8 mouse cellular contexts compared by ENCODE assay signal in genomic region chr10:61602283-61603033, GRCm38 (mm10). TPM values are rescaled to one million over a fixed set of nuclear protein-coding genes. Genes with fewer than 3 reads are reported as not detected.
DNase-seq lines count a peak whose midpoint lies in the region; ATAC-seq and TF ChIP-seq lines count a peak whose summit lies in the region.

No protein-coding gene starts in this region.

- H3K27me3 ChIP-seq in E14TG2a.4 (ENCODE audit: insufficient read depth, low read length): peaks cover 23% of the 10 kb centered on the region
- no peaks in the 10 kb centered on the region for H3K27me3 ChIP-seq in forebrain, embryonic 15.5 days
- H3K27me3 ChIP-seq in intestine, embryonic 15.5 days (replicated peaks): no peaks in the 10 kb centered on the region
- no peaks in the 10 kb centered on the region; the same call in none of the 2 replicates for H3K27me3 ChIP-seq in liver, embryonic 14.5 days (ENCODE audit: control insufficient read depth, insufficient read depth, low read length)

- peaks cover 25% of the 10 kb centered on the region for H3K4me1 ChIP-seq in E14TG2a.4 (replicated peaks; ENCODE audit: low read depth, low read length)
- H3K4me1 ChIP-seq in forebrain, embryonic 15.5 days: no peaks in the 10 kb centered on the region; the same call in 1 of the 2 replicates
- no peaks in the 10 kb centered on the region for H3K4me1 ChIP-seq in intestine, embryonic 15.5 days (replicated peaks)
- no peaks in the 10 kb centered on the region for H3K4me1 ChIP-seq in liver, embryonic 14.5 days (replicated peaks; ENCODE audit: control insufficient read depth in 2 of 2, insufficient read depth in 2 of 2, low read length in 1 of 2)

- no peak for TF ChIP-seq EP300 in liver, embryonic 14.5 days (IDR thresholded peaks at IDR 0.05; ENCODE audit: low read depth)

- DNase-seq in 3T3-L1 (ENCODE audit: low read depth, low spot score): peak; percentile 87
- DNase-seq in c-Kit-positive CD71-positive TER-119-negative erythroid progenitor cells, embryonic 14.5 days (ENCODE audit: low read depth): peak; percentile 77
- peak; percentile 45 to 58 (median 50) for DNase-seq in liver, embryonic 14.5 days (ENCODE audit: low read depth in 3 of 3, low spot score in 3 of 3)
- DNase-seq in neural tube, embryonic 10.5 days (ENCODE audit: extremely low spot score, low spot score): peak; percentile 70
- DNase-seq in urinary bladder, postnatal 36 days (ENCODE audit: low spot score in 2 of 2): peak; percentile 31 to 43

- ATAC-seq in forebrain, embryonic 15.5 days (replicated peaks): peak; percentile 71
- peak; percentile 71 for ATAC-seq in intestine, embryonic 15.5 days
- ATAC-seq in liver, embryonic 14.5 days (ENCODE audit: insufficient read depth): peak; percentile 68; the same call in 1 of the 2 replicates

- H3K9me3 ChIP-seq in E14TG2a.4 (ENCODE audit: low read length): no peaks in the 10 kb centered on the region
- no peaks in the 10 kb centered on the region for H3K9me3 ChIP-seq in forebrain, embryonic 15.5 days
- no peaks in the 10 kb centered on the region for H3K9me3 ChIP-seq in intestine, embryonic 15.5 days
- H3K9me3 ChIP-seq in liver, embryonic 14.5 days (ENCODE audit: control insufficient read depth, low read length): no peaks in the 10 kb centered on the region

- no peak overlapping the region for H3K9ac ChIP-seq in forebrain, embryonic 15.5 days (replicated peaks)
- no peak overlapping the region for H3K9ac ChIP-seq in intestine, embryonic 15.5 days
- no peak overlapping the region for H3K9ac ChIP-seq in liver, embryonic 14.5 days (replicated peaks)

- 16% methylated on average over 14 of the region's 14 CpGs for WGBS in forebrain, embryonic 15.5 days
- 11% methylated on average over 14 of the region's 14 CpGs for WGBS in intestine, embryonic 15.5 days
- WGBS in liver, embryonic 14.5 days (ENCODE audit: insufficient replicate concordance): 6% methylated on average over 14 of the region's 14 CpGs

- no peaks in the 10 kb centered on the region for H3K36me3 ChIP-seq in E14TG2a.4 (ENCODE audit: insufficient read depth, low read length)
- H3K36me3 ChIP-seq in forebrain, embryonic 15.5 days: no peaks in the 10 kb centered on the region
- H3K36me3 ChIP-seq in intestine, embryonic 15.5 days: no peaks in the 10 kb centered on the region
- H3K36me3 ChIP-seq in liver, embryonic 14.5 days (replicated peaks; ENCODE audit: control insufficient read depth, insufficient read depth, low read depth): no peaks in the 10 kb centered on the region

- no peak overlapping the region for H3K27ac ChIP-seq in forebrain, embryonic 15.5 days (replicated peaks)
- no peak overlapping the region for H3K27ac ChIP-seq in intestine, embryonic 15.5 days
- no peak overlapping the region for H3K27ac ChIP-seq in liver, embryonic 14.5 days

- peak; percentile 81 for TF ChIP-seq CTCF in E14TG2a.4 (conservative IDR thresholded peaks at IDR 0.05; ENCODE audit: low read length)
- peak; percentile 78 for TF ChIP-seq CTCF in liver, embryonic 14.5 days (IDR thresholded peaks at IDR 0.05; ENCODE audit: low read depth)

- no peak overlapping the region for H3K4me2 ChIP-seq in forebrain, embryonic 15.5 days (replicated peaks)
- peak overlapping the region; percentile 44 for H3K4me2 ChIP-seq in intestine, embryonic 15.5 days (replicated peaks)
- peak overlapping the region; percentile 59 for H3K4me2 ChIP-seq in liver, embryonic 14.5 days (ENCODE audit: low read depth)

- H3K4me3 ChIP-seq in E14TG2a.4 (replicated peaks; ENCODE audit: low read length): peak overlapping the region; percentile 79
- H3K4me3 ChIP-seq in forebrain, embryonic 15.5 days: no peak overlapping the region
- H3K4me3 ChIP-seq in intestine, embryonic 15.5 days (replicated peaks): no peak overlapping the region
- H3K4me3 ChIP-seq in liver, embryonic 14.5 days (ENCODE audit: insufficient read depth in 1 of 2, low read depth in 2 of 2, low read length in 2 of 2): peak overlapping the region; percentile 13 to 39; a peak in 3 of 4 replicates

RNA-seq across cellular contexts. Expression of gene Npffr1, which starts 7.2 kb away (rescaled TPM):
- polyA plus RNA-seq in forebrain, embryonic 15.5 days (2015; fragmentation: Nextera tagmentation; extraction: Ambion mirVana): 0.54 and 0.64 TPM in 2 replicates
- 0.06 and 0.16 TPM in 2 replicates for polyA plus RNA-seq in intestine, embryonic 15.5 days (2015; fragmentation: Nextera tagmentation; extraction: Ambion mirVana)
- polyA plus RNA-seq in liver, embryonic 14.5 days (2012; rRNA removed): 0.01 TPM in 1 of 2 replicates, not detected in the other
- polyA plus RNA-seq in liver, embryonic 14.5 days (2014; fragmentation: Nextera tagmentation; extraction: Ambion mirVana): not detected in 2 replicates

RNA-seq across cellular contexts. Expression of gene Ppa1, which starts 45.9 kb away (rescaled TPM):
- polyA plus RNA-seq in forebrain, embryonic 15.5 days (2015; fragmentation: Nextera tagmentation; extraction: Ambion mirVana): 243 and 249 TPM in 2 replicates
- 232 and 235 TPM in 2 replicates for polyA plus RNA-seq in intestine, embryonic 15.5 days (2015; fragmentation: Nextera tagmentation; extraction: Ambion mirVana)
- polyA plus RNA-seq in liver, embryonic 14.5 days (2012; rRNA removed): 28.2 and 51.8 TPM in 2 replicates
- polyA plus RNA-seq in liver, embryonic 14.5 days (2014; fragmentation: Nextera tagmentation; extraction: Ambion mirVana): 96.8 and 98.1 TPM in 2 replicates

Comparison
In these comparisons a context has a peak if more than half of its experiments do, and no peak if none do; other contexts are left out.
1. DNase-seq: peak in every context shown above with its lines; median percentile 87 in 3T3-L1; 77 in c-Kit-positive CD71-positive TER-119-negative erythroid progenitor cells, embryonic 14.5 days; 70 in neural tube, embryonic 10.5 days; 50 in liver, embryonic 14.5 days; 37 in urinary bladder, postnatal 36 days.
2. H3K4me3 ChIP-seq: peak in E14TG2a.4 (single experiment) and liver, embryonic 14.5 days (2 of 2); none in forebrain, embryonic 15.5 days (single experiment) and intestine, embryonic 15.5 days (single experiment).
3. Peak in every context shown above with its lines, with median percentiles within 50 percentile points of each other: ATAC-seq.